Mouse (Mus musculus): ENCODE results near the gene Rsph1. TPM values are rescaled to one million over a fixed set of nuclear protein-coding genes. Genes with fewer than 3 reads are reported as not detected.
"Not testable (repeated sequence)": the region's sequence is repeated elsewhere in the genome, so short reads cannot be mapped to it uniquely, and the experiment has no call there.

The Rsph1 gene
- polyA plus RNA-seq, 1 experiment from 2014 or later, result 1.3 TPM

GRCm38 (mm10) chr17:31272416-31273165 lies 4.6 kb downstream of the Rsph1 start:
- WGBS, result 80% methylated on average over 9 of the region's 9 CpGs
- Histone ChIP-seq H3K4me2 (ENCODE audit: low read length) (no peak overlapping the region), H3K27ac (replicated peaks in 1 of 2; ENCODE audit: control insufficient read depth in 1 of 2, insufficient read depth in 1 of 2, low read depth in 2 of 2, low read length in 2 of 2) (no peak overlapping the region), H3K27me3 (ENCODE audit: control insufficient read depth, insufficient read depth, low read length) (no peaks in the 10 kb centered on the region), H3K9ac (ENCODE audit: low read length) (no peak overlapping the region), H3K4me1 (ENCODE audit: control insufficient read depth in 2 of 2, insufficient read depth in 2 of 2, low read length in 2 of 2) (peaks cover 7% of the 10 kb centered on the region in 2 experiments; a peak in 1 of 4 replicates), H3K9me3 (ENCODE audit: control insufficient read depth, low read length) (no peaks in the 10 kb centered on the region), H3K4me3 (ENCODE audit: control insufficient read depth in 1 of 2, insufficient read depth in 1 of 2, low read depth in 1 of 2, low read length in 2 of 2) (no peak overlapping the region), H3K36me3 (ENCODE audit: control insufficient read depth, insufficient read depth, low read length) (no peaks in the 10 kb centered on the region)
- no peak for ATAC-seq (ENCODE audit: insufficient number of reproducible peaks, insufficient read depth, low FRiP score, low read depth)

GRCm38 (mm10) chr17:31271136-31271851 lies 5.9 kb downstream of the Rsph1 start:
- no peaks in the 10 kb centered on the region for H3K4me1 ChIP-seq (ENCODE audit: control insufficient read depth in 2 of 2, insufficient read depth in 2 of 2, low read length in 2 of 2)
- H3K9me3 ChIP-seq (ENCODE audit: control insufficient read depth, low read length), result no peaks in the 10 kb centered on the region
- 33% methylated on average over 2 of the region's 7 CpGs for WGBS
- no peak overlapping the region for H3K4me2 ChIP-seq (ENCODE audit: low read length)
- no peak overlapping the region for H3K9ac ChIP-seq (ENCODE audit: low read length)
- H3K27ac ChIP-seq (replicated peaks in 1 of 2; ENCODE audit: control insufficient read depth in 1 of 2, insufficient read depth in 1 of 2, low read depth in 2 of 2, low read length in 2 of 2), result no peak overlapping the region
- ATAC-seq (ENCODE audit: insufficient number of reproducible peaks, insufficient read depth, low FRiP score, low read depth), result no peak
- H3K4me3 ChIP-seq (ENCODE audit: control insufficient read depth in 1 of 2, insufficient read depth in 1 of 2, low read depth in 1 of 2, low read length in 2 of 2), result no peak overlapping the region
- H3K36me3 ChIP-seq (ENCODE audit: control insufficient read depth, insufficient read depth, low read length), result no peaks in the 10 kb centered on the region
- no peaks in the 10 kb centered on the region for H3K27me3 ChIP-seq (ENCODE audit: control insufficient read depth, insufficient read depth, low read length)

- WGBS, result 71% methylated on average over 8 of the region's 8 CpGs
- H3K9me3 ChIP-seq (ENCODE audit: control insufficient read depth, low read length); H3K36me3 ChIP-seq (ENCODE audit: control insufficient read depth, insufficient read depth, low read length); H3K27ac ChIP-seq (replicated peaks in 1 of 2; ENCODE audit: control insufficient read depth in 1 of 2, insufficient read depth in 1 of 2, low read depth in 2 of 2, low read length in 2 of 2); H3K4me2 ChIP-seq (ENCODE audit: low read length); H3K4me1 ChIP-seq (ENCODE audit: control insufficient read depth in 2 of 2, insufficient read depth in 2 of 2, low read length in 2 of 2); ATAC-seq (ENCODE audit: insufficient number of reproducible peaks, insufficient read depth, low FRiP score, low read depth); H3K4me3 ChIP-seq (ENCODE audit: control insufficient read depth in 1 of 2, insufficient read depth in 1 of 2, low read depth in 1 of 2, low read length in 2 of 2); H3K27me3 ChIP-seq (ENCODE audit: control insufficient read depth, insufficient read depth, low read length); H3K9ac ChIP-seq (ENCODE audit: low read length): not testable (repeated sequence)
Measured at GRCm38 (mm10) chr17:31270736-31271135, 6.4 kb downstream of the Rsph1 start.

GRCm38 (mm10) chr17:31270246-31270645 lies 6.9 kb downstream of the Rsph1 start:
- Histone ChIP-seq H3K4me1 (ENCODE audit: control insufficient read depth in 2 of 2, insufficient read depth in 2 of 2, low read length in 2 of 2) (no peaks in the 10 kb centered on the region), H3K27me3 (ENCODE audit: control insufficient read depth, insufficient read depth, low read length) (no peaks in the 10 kb centered on the region), H3K4me3 (ENCODE audit: control insufficient read depth in 1 of 2, insufficient read depth in 1 of 2, low read depth in 1 of 2, low read length in 2 of 2) (no peak overlapping the region), H3K9ac (ENCODE audit: low read length) (no peak overlapping the region), H3K27ac (replicated peaks in 1 of 2; ENCODE audit: control insufficient read depth in 1 of 2, insufficient read depth in 1 of 2, low read depth in 2 of 2, low read length in 2 of 2) (no peak overlapping the region), H3K4me2 (ENCODE audit: low read length) (no peak overlapping the region), H3K36me3 (ENCODE audit: control insufficient read depth, insufficient read depth, low read length) (no peaks in the 10 kb centered on the region), H3K9me3 (ENCODE audit: control insufficient read depth, low read length) (no peaks in the 10 kb centered on the region)
- 54% methylated on average over 4 of the region's 4 CpGs for WGBS
- ATAC-seq (ENCODE audit: insufficient number of reproducible peaks, insufficient read depth, low FRiP score, low read depth), result no peak

DNA sequence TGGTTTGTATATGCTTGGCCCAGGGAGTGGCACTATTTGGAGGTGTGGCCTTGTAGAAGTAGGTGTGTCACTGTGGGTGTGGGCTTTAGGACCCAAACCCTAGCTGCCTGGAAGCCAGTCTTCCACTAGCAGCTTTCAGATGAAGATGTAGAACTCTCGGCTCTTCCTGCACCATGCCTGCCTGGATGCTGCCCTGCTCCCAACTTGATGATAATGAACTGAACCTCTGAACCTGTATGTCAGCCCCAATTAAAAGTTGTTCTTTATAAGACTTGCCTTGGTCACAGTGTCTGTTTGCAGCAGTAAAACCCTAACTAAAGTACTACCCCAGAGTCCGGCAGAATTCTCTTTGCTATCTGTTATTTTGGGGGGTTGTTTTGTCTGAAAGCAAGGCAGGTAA lies 7.4 kb downstream of the Rsph1 start:
- H3K9ac ChIP-seq (ENCODE audit: low read length), result no peak overlapping the region
- H3K27ac ChIP-seq (replicated peaks in 1 of 2; ENCODE audit: control insufficient read depth in 1 of 2, insufficient read depth in 1 of 2, low read depth in 2 of 2, low read length in 2 of 2), result no peak overlapping the region
- WGBS, result 87% methylated on average over 2 of the region's 2 CpGs
- no peak overlapping the region for H3K4me2 ChIP-seq (ENCODE audit: low read length)
- no peaks in the 10 kb centered on the region for H3K36me3 ChIP-seq (ENCODE audit: control insufficient read depth, insufficient read depth, low read length)
- no peak overlapping the region for H3K4me3 ChIP-seq (ENCODE audit: control insufficient read depth in 1 of 2, insufficient read depth in 1 of 2, low read depth in 1 of 2, low read length in 2 of 2)
- ATAC-seq (ENCODE audit: insufficient number of reproducible peaks, insufficient read depth, low FRiP score, low read depth), result no peak
- H3K27me3 ChIP-seq (ENCODE audit: control insufficient read depth, insufficient read depth, low read length), result no peaks in the 10 kb centered on the region
- no peaks in the 10 kb centered on the region for H3K4me1 ChIP-seq (ENCODE audit: control insufficient read depth in 2 of 2, insufficient read depth in 2 of 2, low read length in 2 of 2)
- H3K9me3 ChIP-seq (ENCODE audit: control insufficient read depth, low read length), result no peaks in the 10 kb centered on the region

DNA sequence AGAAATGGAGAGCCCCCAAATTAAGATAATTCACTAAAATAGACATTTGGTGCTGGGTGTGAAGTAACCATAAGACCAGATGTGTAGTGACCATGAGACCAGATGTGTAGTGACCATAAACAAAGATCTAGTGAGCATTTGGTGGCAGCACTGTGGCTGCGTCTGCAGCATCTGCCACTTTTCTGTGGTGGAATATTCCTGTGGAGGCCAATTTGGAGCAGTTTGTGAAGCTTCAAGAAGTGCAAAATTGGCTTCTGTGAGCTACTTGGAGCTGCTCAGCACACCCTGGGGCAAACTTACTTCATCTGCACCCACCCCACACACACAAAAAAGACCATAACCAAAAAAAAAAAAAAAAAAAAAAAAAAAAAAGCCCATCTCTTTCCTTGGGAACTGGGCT lies 9.2 kb downstream of the Rsph1 start:
- Histone ChIP-seq H3K9ac (ENCODE audit: low read length) (no peak overlapping the region), H3K4me1 (ENCODE audit: control insufficient read depth in 2 of 2, insufficient read depth in 2 of 2, low read length in 2 of 2) (no peaks in the 10 kb centered on the region), H3K4me3 (ENCODE audit: control insufficient read depth in 1 of 2, insufficient read depth in 1 of 2, low read depth in 1 of 2, low read length in 2 of 2) (no peak overlapping the region), H3K36me3 (ENCODE audit: control insufficient read depth, insufficient read depth, low read length) (no peaks in the 10 kb centered on the region), H3K27me3 (ENCODE audit: control insufficient read depth, insufficient read depth, low read length) (no peaks in the 10 kb centered on the region), H3K4me2 (ENCODE audit: low read length) (no peak overlapping the region), H3K9me3 (ENCODE audit: control insufficient read depth, low read length) (no peaks in the 10 kb centered on the region), H3K27ac (replicated peaks in 1 of 2; ENCODE audit: control insufficient read depth in 1 of 2, insufficient read depth in 1 of 2, low read depth in 2 of 2, low read length in 2 of 2) (no peak overlapping the region)
- 76% methylated on average over 1 of the region's 1 CpGs for WGBS
- ATAC-seq (ENCODE audit: insufficient number of reproducible peaks, insufficient read depth, low FRiP score, low read depth), result no peak

DNA sequence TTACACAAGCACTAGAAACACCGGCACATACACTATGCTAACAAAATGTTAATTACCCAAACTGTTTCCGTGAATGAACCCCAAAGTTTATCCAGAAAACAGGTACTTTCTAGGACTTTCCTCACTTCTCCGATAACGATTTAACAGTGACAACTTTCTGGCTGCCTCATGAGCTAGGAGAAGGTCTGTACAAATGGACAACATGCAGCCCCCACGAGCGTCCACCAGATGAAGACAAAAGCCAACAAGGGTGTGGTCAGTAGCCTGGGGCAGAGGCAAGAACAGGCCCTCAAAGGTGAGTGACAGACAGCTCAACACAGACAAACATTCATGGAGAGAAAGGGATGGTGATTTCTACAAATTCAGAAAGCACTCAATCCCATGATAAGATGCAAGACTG lies 9.6 kb downstream of the Rsph1 start:
- Histone ChIP-seq H3K9me3 (ENCODE audit: control insufficient read depth, low read length) (no peaks in the 10 kb centered on the region), H3K4me2 (ENCODE audit: low read length) (no peak overlapping the region), H3K4me3 (ENCODE audit: control insufficient read depth in 1 of 2, insufficient read depth in 1 of 2, low read depth in 1 of 2, low read length in 2 of 2) (no peak overlapping the region), H3K36me3 (ENCODE audit: control insufficient read depth, insufficient read depth, low read length) (no peaks in the 10 kb centered on the region), H3K27me3 (ENCODE audit: control insufficient read depth, insufficient read depth, low read length) (no peaks in the 10 kb centered on the region), H3K9ac (ENCODE audit: low read length) (no peak overlapping the region), H3K4me1 (ENCODE audit: control insufficient read depth in 2 of 2, insufficient read depth in 2 of 2, low read length in 2 of 2) (no peaks in the 10 kb centered on the region), H3K27ac (replicated peaks in 1 of 2; ENCODE audit: control insufficient read depth in 1 of 2, insufficient read depth in 1 of 2, low read depth in 2 of 2, low read length in 2 of 2) (no peak overlapping the region)
- no peak for ATAC-seq (ENCODE audit: insufficient number of reproducible peaks, insufficient read depth, low FRiP score, low read depth)
- 80% methylated on average over 6 of the region's 6 CpGs for WGBS

All from heart, embryonic 14.5 days (tissue).